Comparison of ENCODE assay signal across 26 mouse cellular contexts in the genomic region with DNA sequence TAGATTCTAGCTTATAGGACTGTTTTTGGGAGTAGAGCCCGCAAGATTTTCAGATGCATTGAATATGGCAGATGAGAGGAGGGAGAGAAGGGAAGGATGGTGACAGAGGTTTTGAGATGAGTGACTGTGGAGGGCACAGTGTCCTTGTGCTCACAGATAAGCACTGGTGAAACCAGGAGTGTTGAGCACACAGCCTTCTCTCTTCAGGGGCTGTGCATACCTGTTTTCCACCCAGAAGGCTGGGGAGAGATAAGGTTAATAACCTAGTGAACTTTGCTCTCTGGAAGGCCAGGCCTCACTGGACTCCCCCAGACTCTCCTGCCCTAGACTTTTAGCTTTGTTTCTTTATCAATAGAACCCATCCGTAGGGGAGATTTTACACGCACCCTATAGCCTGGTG. TPM values are rescaled to one million over a fixed set of nuclear protein-coding genes. Genes with fewer than 3 reads are reported as not detected.
DNase-seq lines count a peak whose midpoint lies in the region; ATAC-seq and TF ChIP-seq lines count a peak whose summit lies in the region.
"Had no signal": no experiment of that assay in that cellular context is flagged by ENCODE, and none has a peak within 500 bp of the region (broad histone marks: within the 10 kb centered on the region; RNA-seq: fewer than 3 reads in every experiment).

No protein-coding gene starts in this region.

- no peaks in the 10 kb centered on the region for H3K36me3 ChIP-seq in heart, embryonic 11.5 days (ENCODE audit: control insufficient read depth, insufficient read depth, low read length)
- no peaks in the 10 kb centered on the region for H3K36me3 ChIP-seq in intestine, embryonic 14.5 days (ENCODE audit: control insufficient read depth, insufficient read depth, low read length)
- no peaks in the 10 kb centered on the region for H3K36me3 ChIP-seq in liver, embryonic 13.5 days
- no peaks in the 10 kb centered on the region for H3K36me3 ChIP-seq in small intestine, adult 2 months (ENCODE audit: control insufficient read depth, insufficient read depth, low read length)
- no peaks in the 10 kb centered on the region for H3K36me3 ChIP-seq in forebrain, embryonic 12.5 days (replicated peaks)
- H3K36me3 ChIP-seq: hindbrain, embryonic 13.5 days had no signal

- H3K27ac ChIP-seq in heart, embryonic 11.5 days (ENCODE audit: low read depth, low read length): peak overlapping the region; percentile 3; the same call in 1 of the 2 replicates
- H3K27ac ChIP-seq in intestine, embryonic 14.5 days (ENCODE audit: low read depth): peak overlapping the region; percentile 33; the same call in 1 of the 2 replicates
- peak overlapping the region; percentile 89 for H3K27ac ChIP-seq in liver, embryonic 13.5 days
- H3K27ac ChIP-seq in small intestine, adult 2 months (ENCODE audit: insufficient read depth, low read depth, low read length): peak overlapping the region; percentile 98
- H3K27ac ChIP-seq in forebrain, embryonic 12.5 days: no peak overlapping the region
- H3K27ac ChIP-seq: hindbrain, embryonic 13.5 days had no signal

- 0 out of 2 replicates have a peak, but pooled peaks cover 5% of the 10 kb centered on the region for H3K4me1 ChIP-seq in heart, embryonic 11.5 days (ENCODE audit: control insufficient read depth, insufficient read depth, low read length)
- H3K4me1 ChIP-seq in intestine, embryonic 14.5 days (replicated peaks; ENCODE audit: control insufficient read depth, insufficient read depth, low read length): peaks cover 2% of the 10 kb centered on the region; the same call in 1 of the 2 replicates
- peaks cover 64% of the 10 kb centered on the region for H3K4me1 ChIP-seq in liver, embryonic 13.5 days (replicated peaks)
- H3K4me1 ChIP-seq in small intestine, adult 2 months (ENCODE audit: control insufficient read depth, insufficient read depth, insufficient read length, low read length): peaks cover 22% of the 10 kb centered on the region; the same call in 1 of the 2 replicates
- peaks cover 3% of the 10 kb centered on the region; the same call in 1 of the 2 replicates for H3K4me1 ChIP-seq in forebrain, embryonic 12.5 days

- no peak for TF ChIP-seq POLR2A in small intestine, adult 2 months (IDR thresholded peaks at IDR 0.05; ENCODE audit: low read depth, low read length)

- H3K4me3 ChIP-seq in heart, embryonic 11.5 days (ENCODE audit: low read depth, low read length): no peak overlapping the region
- H3K4me3 ChIP-seq in intestine, embryonic 14.5 days (ENCODE audit: low read depth, low read length): no peak overlapping the region
- no peak overlapping the region for H3K4me3 ChIP-seq in liver, embryonic 13.5 days (replicated peaks)
- no peak overlapping the region for H3K4me3 ChIP-seq in small intestine, adult 2 months (ENCODE audit: low read depth, low read length)
- H3K4me3 ChIP-seq in forebrain, embryonic 12.5 days (replicated peaks): no peak overlapping the region
- H3K4me3 ChIP-seq: hindbrain, embryonic 13.5 days had no signal

- no peaks in the 10 kb centered on the region for H3K9me3 ChIP-seq in heart, embryonic 11.5 days (replicated peaks; ENCODE audit: control insufficient read depth, low read length)
- H3K9me3 ChIP-seq in intestine, embryonic 14.5 days (ENCODE audit: control insufficient read depth, low read length): no peaks in the 10 kb centered on the region; the same call in 1 of the 2 replicates
- no peaks in the 10 kb centered on the region for H3K9me3 ChIP-seq in liver, embryonic 13.5 days (replicated peaks)
- no peaks in the 10 kb centered on the region for H3K9me3 ChIP-seq in forebrain, embryonic 12.5 days
- H3K9me3 ChIP-seq: hindbrain, embryonic 13.5 days had no signal

- no peak for DNase-seq in heart, postnatal 4 days
- DNase-seq in intestine, embryonic 14.5 days (ENCODE audit: low spot score): no peak
- peak; percentile 54 for DNase-seq in liver, embryonic 13.5 days
- DNase-seq in urinary bladder, adult 18-20 months (ENCODE audit: low spot score in 2 of 2): no peak
- DNase-seq in gastrocnemius, adult 18-20 months (ENCODE audit: low spot score): no peak
- DNase-seq: adrenal gland, postnatal 25 days; cerebellum, adult 18-20 months; cerebellum, postnatal 25 days; embryo, embryonic 11 days; gastrocnemius, postnatal 25 days; heart, postnatal 10 days; kidney, adult 9 months; left cerebral cortex, postnatal 4 days; lung, postnatal 10 days; right cerebral cortex, postnatal 4 days; thymus, postnatal 36 days had no signal

- H3K9ac ChIP-seq in heart, embryonic 11.5 days (ENCODE audit: low read depth, low read length): no peak overlapping the region
- no peak overlapping the region for H3K9ac ChIP-seq in intestine, embryonic 14.5 days (ENCODE audit: low read length)
- peak overlapping the region; percentile 22; the same call in 1 of the 2 replicates for H3K9ac ChIP-seq in liver, embryonic 13.5 days
- no peak overlapping the region for H3K9ac ChIP-seq in forebrain, embryonic 12.5 days
- H3K9ac ChIP-seq: hindbrain, embryonic 13.5 days had no signal

- ATAC-seq in heart, embryonic 11.5 days (replicated peaks; ENCODE audit: insufficient number of reproducible peaks, low FRiP score, low TSS enrichment): no peak
- ATAC-seq in intestine, embryonic 14.5 days (replicated peaks; ENCODE audit: low FRiP score, low TSS enrichment, low read depth): peak; percentile 24; the same call in 1 of the 2 replicates
- ATAC-seq in liver, embryonic 13.5 days (ENCODE audit: low read depth): peak; percentile 74
- ATAC-seq in forebrain, embryonic 12.5 days (ENCODE audit: low FRiP score): no peak
- ATAC-seq: CD4-positive, CD25-positive, alpha-beta regulatory T cell, adult 4 months had no signal

- no peaks in the 10 kb centered on the region for H3K27me3 ChIP-seq in heart, embryonic 11.5 days (ENCODE audit: control insufficient read depth, insufficient read depth, low read length)
- H3K27me3 ChIP-seq in intestine, embryonic 14.5 days (replicated peaks; ENCODE audit: control insufficient read depth, insufficient read depth, low read length): no peaks in the 10 kb centered on the region
- no peaks in the 10 kb centered on the region for H3K27me3 ChIP-seq in liver, embryonic 13.5 days
- no peaks in the 10 kb centered on the region for H3K27me3 ChIP-seq in small intestine, adult 2 months (ENCODE audit: control insufficient read depth, insufficient read depth, low read length)
- H3K27me3 ChIP-seq in forebrain, embryonic 12.5 days: peaks cover 5% of the 10 kb centered on the region; the same call in 1 of the 2 replicates

- H3K4me2 ChIP-seq in heart, embryonic 11.5 days: no peak overlapping the region
- no peak overlapping the region for H3K4me2 ChIP-seq in intestine, embryonic 14.5 days (ENCODE audit: low read length)
- peak overlapping the region; percentile 49 for H3K4me2 ChIP-seq in liver, embryonic 13.5 days
- H3K4me2 ChIP-seq in forebrain, embryonic 12.5 days: no peak overlapping the region
- H3K4me2 ChIP-seq: hindbrain, embryonic 13.5 days had no signal

- TF ChIP-seq CTCF in small intestine, adult 2 months (IDR thresholded peaks at IDR 0.05; ENCODE audit: extremely low read depth, insufficient read length, insufficient replicate concordance, low read depth, low read length): no peak

- 56% methylated on average over 3 of the region's 3 CpGs for WGBS in heart, embryonic 11.5 days (ENCODE audit: insufficient replicate concordance)
- WGBS in intestine, embryonic 14.5 days: 75% methylated on average over 3 of the region's 3 CpGs
- 48% methylated on average over 3 of the region's 3 CpGs for WGBS in liver, embryonic 13.5 days (ENCODE audit: insufficient replicate concordance)
- 42% methylated on average over 3 of the region's 3 CpGs for WGBS in small intestine, adult 2 months
- WGBS in forebrain, embryonic 12.5 days: 88% methylated on average over 3 of the region's 3 CpGs

RNA-seq across cellular contexts. Expression of a gene that starts 5.7 kb away (rescaled TPM):
- 28.2 and 28.7 TPM in 2 replicates for polyA plus RNA-seq in heart, embryonic 11.5 days (2014; fragmentation: Nextera tagmentation; extraction: Ambion mirVana)
- 10 to 100 TPM; 11.8 to 12.7 TPM for total RNA-seq in heart, postnatal 4 days (2021)
- polyA plus RNA-seq in intestine, embryonic 14.5 days (2014; fragmentation: Nextera tagmentation; extraction: Ambion mirVana): 49.4 and 50.0 TPM in 2 replicates
- 47.9 and 49.6 TPM in 2 replicates for polyA plus RNA-seq in liver, embryonic 13.5 days (2015; fragmentation: Nextera tagmentation; extraction: Ambion mirVana)
- polyA plus RNA-seq in small intestine, adult 2 months (2012; rRNA removed): 70.4 and 92.7 TPM in 2 replicates
- 59.5 and 60.0 TPM in 2 replicates for polyA plus RNA-seq in forebrain, embryonic 12.5 days (2016; fragmentation: Nextera tagmentation; extraction: Ambion mirVana)
- total RNA-seq in gastrocnemius, adult 18-20 months (2021): 1 to 10 TPM; 4.1 to 4.5 TPM

RNA-seq across cellular contexts. Expression of a gene that starts 6.6 kb away (rescaled TPM):
- 166 and 189 TPM in 2 replicates for polyA plus RNA-seq in heart, embryonic 11.5 days (2014; fragmentation: Nextera tagmentation; extraction: Ambion mirVana)
- total RNA-seq in heart, postnatal 4 days (2021): 100 to 1,000 TPM; 103 to 109 TPM
- polyA plus RNA-seq in intestine, embryonic 14.5 days (2014; fragmentation: Nextera tagmentation; extraction: Ambion mirVana): 244 and 264 TPM in 2 replicates
- polyA plus RNA-seq in liver, embryonic 13.5 days (2015; fragmentation: Nextera tagmentation; extraction: Ambion mirVana): 171 and 185 TPM in 2 replicates
- 52.5 and 88.3 TPM in 2 replicates for polyA plus RNA-seq in small intestine, adult 2 months (2012; rRNA removed)
- 209 and 216 TPM in 2 replicates for polyA plus RNA-seq in forebrain, embryonic 12.5 days (2016; fragmentation: Nextera tagmentation; extraction: Ambion mirVana)
- total RNA-seq in gastrocnemius, adult 18-20 months (2021): 10 to 100 TPM; 52.6 to 54.1 TPM

RNA-seq across cellular contexts. Expression of a gene that starts 26.7 kb away (rescaled TPM):
- not detected in 2 replicates for polyA plus RNA-seq in heart, embryonic 11.5 days (2014; fragmentation: Nextera tagmentation; extraction: Ambion mirVana)
- total RNA-seq in heart, postnatal 4 days (2021): not detected
- polyA plus RNA-seq in intestine, embryonic 14.5 days (2014; fragmentation: Nextera tagmentation; extraction: Ambion mirVana): 1.0 and 1.1 TPM in 2 replicates
- 0.13 and 0.20 TPM in 2 replicates for polyA plus RNA-seq in liver, embryonic 13.5 days (2015; fragmentation: Nextera tagmentation; extraction: Ambion mirVana)
- 2.2 and 8.0 TPM in 2 replicates for polyA plus RNA-seq in small intestine, adult 2 months (2012; rRNA removed)
- polyA plus RNA-seq in forebrain, embryonic 12.5 days (2016; fragmentation: Nextera tagmentation; extraction: Ambion mirVana): not detected in 2 replicates
- total RNA-seq in gastrocnemius, adult 18-20 months (2021): not detected
- total RNA-seq: ES-E14; gastrocnemius, postnatal 25 days; heart, adult 8-10 months; heart, postnatal 10 days; liver, adult 2 months had no signal
- polyA plus RNA-seq: CD4-positive, CD25-positive, alpha-beta regulatory T cell, adult 4 months; embryonic facial prominence, embryonic 14.5 days; forebrain, embryonic 11.5 days; hindbrain, embryonic 13.5 days; liver, adult 2 months had no signal

RNA-seq across cellular contexts. Expression of a gene that starts 40.2 kb away (rescaled TPM):
- 74.6 and 178 TPM in 2 replicates for polyA plus RNA-seq in heart, embryonic 11.5 days (2014; fragmentation: Nextera tagmentation; extraction: Ambion mirVana)
- 100 to 1,000 TPM; 262 to 304 TPM for total RNA-seq in heart, postnatal 4 days (2021)
- 160 and 192 TPM in 2 replicates for polyA plus RNA-seq in intestine, embryonic 14.5 days (2014; fragmentation: Nextera tagmentation; extraction: Ambion mirVana)
- polyA plus RNA-seq in liver, embryonic 13.5 days (2015; fragmentation: Nextera tagmentation; extraction: Ambion mirVana): 85.3 and 101 TPM in 2 replicates
- 120 and 218 TPM in 2 replicates for polyA plus RNA-seq in small intestine, adult 2 months (2012; rRNA removed)
- polyA plus RNA-seq in forebrain, embryonic 12.5 days (2016; fragmentation: Nextera tagmentation; extraction: Ambion mirVana): 638 and 696 TPM in 2 replicates
- total RNA-seq in gastrocnemius, adult 18-20 months (2021): 10 to 100 TPM; 74.4 to 86.9 TPM

RNA-seq across cellular contexts. Expression of a gene that starts 40.3 kb away (rescaled TPM):
- 11.9 and 13.6 TPM in 2 replicates for polyA plus RNA-seq in heart, embryonic 11.5 days (2014; fragmentation: Nextera tagmentation; extraction: Ambion mirVana)
- total RNA-seq in heart, postnatal 4 days (2021): 100 to 1,000 TPM in 1 of 2 experiments, 10 to 100 TPM in 1; 92.8 to 101 TPM
- polyA plus RNA-seq in intestine, embryonic 14.5 days (2014; fragmentation: Nextera tagmentation; extraction: Ambion mirVana): 9.3 and 9.9 TPM in 2 replicates
- polyA plus RNA-seq in liver, embryonic 13.5 days (2015; fragmentation: Nextera tagmentation; extraction: Ambion mirVana): 1.0 and 1.2 TPM in 2 replicates
- polyA plus RNA-seq in small intestine, adult 2 months (2012; rRNA removed): 18.8 and 23.8 TPM in 2 replicates
- 8.4 and 9.5 TPM in 2 replicates for polyA plus RNA-seq in forebrain, embryonic 12.5 days (2016; fragmentation: Nextera tagmentation; extraction: Ambion mirVana)
- total RNA-seq in gastrocnemius, adult 18-20 months (2021): 10 to 100 TPM; 10.3 to 10.8 TPM

Comparison
In these comparisons a context has a peak if more than half of its experiments do, and no peak if none do; other contexts are left out.
1. ATAC-seq: peak in intestine, embryonic 14.5 days (single experiment) and liver, embryonic 13.5 days (single experiment); none in heart, embryonic 11.5 days (single experiment) and forebrain, embryonic 12.5 days (single experiment).